Mouse (Mus musculus): ENCODE results near the gene Eddm3b.
"Not testable (repeated sequence)": the region's sequence is repeated elsewhere in the genome, so short reads cannot be mapped to it uniquely, and the experiment has no call there.

The Eddm3b gene

DNA sequence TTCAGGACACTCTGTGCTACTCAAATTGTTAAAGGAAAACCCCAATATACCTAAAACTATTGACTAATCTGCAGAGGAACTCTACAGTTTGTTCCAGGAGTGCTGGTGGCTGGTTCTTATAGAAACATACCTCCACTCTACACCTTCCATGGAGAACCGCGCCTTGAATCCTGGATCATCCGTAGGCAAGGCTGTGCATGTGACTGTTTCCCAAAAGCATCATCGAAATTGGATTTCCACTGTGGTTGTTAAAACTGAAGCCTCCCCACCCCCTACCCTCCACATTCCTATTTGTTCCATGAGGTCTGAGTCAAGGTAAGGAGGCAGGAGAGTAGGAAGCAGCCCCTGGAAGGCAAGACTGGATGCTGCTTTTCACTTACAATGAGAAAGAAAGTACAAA, 30.2 kb downstream of the Eddm3b start:
- DNase-seq (ENCODE audit: low spot score) = no peak

- DNase-seq (ENCODE audit: low spot score) = no peak
Observed at GRCm38 (mm10) chr14:51145521-51145920, 31.3 kb downstream of the Eddm3b start.

GRCm38 (mm10) chr14:51146685-51147084, 32.5 kb downstream of the Eddm3b start, which contains the start of gene Rnase1:
Rnase1 (minus strand) TSS chr14:51146785.
- DNase-seq (ENCODE audit: low spot score) = no peak

GRCm38 (mm10) chr14:51148006-51148405, 33.8 kb downstream of the Eddm3b start:
- no peak for DNase-seq (ENCODE audit: low spot score)

DNA sequence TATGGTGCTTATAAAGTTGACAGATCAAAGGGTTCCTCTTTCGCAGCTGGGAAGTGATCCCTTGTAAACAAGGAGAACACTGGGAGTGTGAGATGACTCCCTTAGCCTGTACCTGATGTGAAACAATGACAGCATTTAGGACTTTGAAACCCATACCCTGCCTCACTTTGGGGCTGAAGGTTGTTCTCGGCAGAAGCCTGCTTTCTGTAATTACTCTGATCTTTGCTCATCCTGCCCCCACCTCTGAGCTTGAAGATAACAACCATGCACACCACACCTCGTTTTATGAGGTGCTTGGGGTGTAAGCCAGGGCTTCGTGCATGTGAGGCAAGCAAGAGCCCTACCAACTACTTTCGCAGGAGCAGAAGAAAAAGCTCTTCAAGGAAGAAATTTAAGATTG, 34.9 kb downstream of the Eddm3b start:
- no peak for DNase-seq (ENCODE audit: low spot score)

- DNase-seq (ENCODE audit: low spot score) = no peak
Observed at GRCm38 (mm10) chr14:51150206-51150831, 36.1 kb downstream of the Eddm3b start.

- DNase-seq (ENCODE audit: low spot score) = no peak
Observed at GRCm38 (mm10) chr14:51152249-51152870, 38.1 kb downstream of the Eddm3b start.

DNA sequence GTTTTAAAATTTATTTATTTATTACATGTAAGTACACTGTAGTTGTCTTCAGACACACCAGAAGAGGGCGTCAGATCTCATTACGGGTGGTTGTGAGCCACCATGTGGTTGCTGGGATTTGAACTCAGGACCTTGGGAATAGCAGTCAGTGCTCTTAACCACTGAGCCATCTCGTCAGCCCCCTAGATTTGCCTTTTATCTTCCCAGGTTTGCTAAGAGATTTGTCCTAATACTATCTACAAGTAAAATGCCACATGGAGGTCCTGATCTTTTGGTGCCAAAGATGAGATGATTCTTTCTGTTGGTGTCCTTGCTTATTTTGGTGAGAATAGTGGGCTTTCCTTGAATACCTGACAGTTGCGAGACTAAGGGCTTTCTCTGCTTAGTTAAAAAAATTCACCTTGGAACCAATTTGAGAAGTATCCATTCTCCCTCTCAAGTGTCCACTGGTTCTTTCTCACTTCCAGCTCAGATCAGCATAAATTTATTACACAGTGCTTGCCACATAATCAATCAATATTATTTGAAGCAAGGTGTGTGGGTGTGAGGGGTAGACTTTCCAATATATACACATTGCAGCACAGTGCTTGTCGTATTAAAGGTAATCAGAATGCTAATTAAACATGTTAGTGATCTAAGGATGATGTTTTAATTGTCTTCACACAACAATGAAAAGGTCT, 42.0 kb downstream of the Eddm3b start:
- DNase-seq (ENCODE audit: low spot score) = no peak

DNA sequence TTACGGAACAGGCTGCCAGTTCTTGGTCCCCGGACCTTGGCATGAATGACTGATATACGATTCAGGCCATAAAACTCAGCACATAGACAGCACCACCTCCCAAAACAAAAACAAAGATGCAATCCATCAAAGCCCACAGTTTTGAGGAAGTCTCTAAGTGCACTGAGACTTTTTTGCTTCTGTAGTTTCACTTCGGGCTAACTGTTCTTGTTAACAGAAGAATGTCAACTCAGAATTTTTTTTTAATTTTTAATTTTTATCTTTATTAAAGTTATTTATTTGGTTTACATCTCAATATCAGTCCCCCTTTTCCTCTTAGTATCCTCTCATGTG, 42.5 kb downstream of the Eddm3b start:
- no peak for DNase-seq (ENCODE audit: low spot score)

GRCm38 (mm10) chr14:51157072-51157471, 42.8 kb downstream of the Eddm3b start:
- DNase-seq (ENCODE audit: low spot score) = no peak

GRCm38 (mm10) chr14:51161976-51162375, 47.8 kb downstream of the Eddm3b start, which contains the start of gene Rnase2b:
Rnase2b (plus strand) TSS chr14:51162260.
- DNase-seq (ENCODE audit: low spot score) = not testable (repeated sequence)

GRCm38 (mm10) chr14:51163323-51163722, 49.1 kb downstream of the Eddm3b start:
- DNase-seq (ENCODE audit: low spot score) = not testable (repeated sequence)

DNA sequence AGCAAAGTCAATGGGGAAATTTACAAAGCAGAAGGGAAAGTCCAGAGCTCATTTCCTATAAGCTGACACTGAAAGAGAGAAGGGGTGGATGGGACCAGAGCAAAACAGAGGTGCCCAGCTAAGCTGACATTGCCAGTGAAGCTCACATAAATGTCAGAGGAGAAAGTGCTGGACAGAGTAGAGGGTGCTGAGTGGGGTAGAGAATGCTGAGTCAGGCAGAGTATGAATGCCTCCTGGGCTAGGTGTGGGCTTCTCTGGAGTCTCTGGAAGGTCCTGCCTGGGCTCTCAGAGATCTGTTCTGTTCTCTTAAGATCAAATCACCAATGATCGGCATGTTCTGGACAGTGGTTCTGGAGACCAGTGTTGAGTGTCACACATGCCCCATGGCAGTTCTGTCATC, 51.2 kb downstream of the Eddm3b start:
- DNase-seq (ENCODE audit: low spot score) = no peak

GRCm38 (mm10) chr14:51166068-51166467, 51.8 kb downstream of the Eddm3b start:
- no peak for DNase-seq (ENCODE audit: low spot score)
